Mouse (Mus musculus): ENCODE data around the gene Sirpa. TPM values are rescaled to one million over a fixed set of nuclear protein-coding genes. Genes with fewer than 3 reads are reported as not detected.

Gene Sirpa
- total and polyA plus RNA-seq, 3 experiments, result not detected

- H3K4me1 ChIP-seq (ENCODE audit: control insufficient read depth in 1 of 2, insufficient read depth in 2 of 2, low read length in 2 of 2), result no peaks in the 10 kb centered on the region
- no peak overlapping the region for H3K9ac ChIP-seq (ENCODE audit: control insufficient read depth, low read depth, low read length, poor library complexity, severe bottlenecking)
Observed at GRCm38 (mm10) chr2:129591897-129592296, 738 bp upstream of the Sirpa start.

GRCm38 (mm10) chr2:129593141-129593875, 673 bp downstream of the Sirpa start:
- Histone ChIP-seq H3K9ac (ENCODE audit: control insufficient read depth, low read depth, low read length, poor library complexity, severe bottlenecking) (no peak overlapping the region), H3K4me1 (ENCODE audit: control insufficient read depth in 1 of 2, insufficient read depth in 2 of 2, low read length in 2 of 2) (no peaks in the 10 kb centered on the region), H3K27ac (ENCODE audit: control insufficient read depth, low read depth, low read length) (no peak overlapping the region), H3K79me2 (ENCODE audit: control insufficient read depth, insufficient read depth, low read length, poor library complexity) (no peaks in the 10 kb centered on the region), H3K4me3 (ENCODE audit: control insufficient read depth in 1 of 2, insufficient read depth in 1 of 2, low read depth in 2 of 2, low read length in 2 of 2) (no peak overlapping the region), H3K9me3 (replicated peaks; ENCODE audit: insufficient read depth, low read length) (no peaks in the 10 kb centered on the region), H3K27me3 (ENCODE audit: control insufficient read depth in 1 of 2, insufficient read depth in 2 of 2, low read length in 2 of 2) (peaks cover 0 to 3% of the 10 kb centered on the region in 2 experiments; a peak in 1 of 4 replicates), H3K36me3 (ENCODE audit: control insufficient read depth in 1 of 2, insufficient read depth in 2 of 2, low read length in 2 of 2) (no peaks in the 10 kb centered on the region)
- no peak for TF ChIP-seq UBTF (IDR thresholded peaks at IDR 0.05; ENCODE audit: borderline replicate concordance, insufficient read depth, low read depth, low read length)
- no peak for TF ChIP-seq MAX (IDR thresholded peaks at IDR 0.05; ENCODE audit: low read length)
- no peak for TF ChIP-seq TBP (IDR thresholded peaks at IDR 0.05; ENCODE audit: low read depth, low read length)
- TF ChIP-seq RCOR1 (IDR thresholded peaks at IDR 0.05; ENCODE audit: low read depth, low read length), result no peak
- TF ChIP-seq CTCF (IDR thresholded peaks at IDR 0.05 in 2 of 3, conservative IDR thresholded peaks at IDR 0.05 in 1 of 3; ENCODE audit: control insufficient read depth in 1 of 3, insufficient read depth in 1 of 3, low read depth in 2 of 3, low read length in 3 of 3, poor library complexity in 1 of 3, severe bottlenecking in 1 of 3), result no peak
- TF ChIP-seq MXI1 (IDR thresholded peaks at IDR 0.05; ENCODE audit: low read depth, low read length), result no peak
- TF ChIP-seq POLR2AphosphoS5 (IDR thresholded peaks at IDR 0.05; ENCODE audit: borderline replicate concordance, low read depth, low read length), result no peak
- TF ChIP-seq MAFK (IDR thresholded peaks at IDR 0.05; ENCODE audit: borderline replicate concordance, low read depth, low read length), result no peak
- TF ChIP-seq SMC3 (IDR thresholded peaks at IDR 0.05; ENCODE audit: low read depth, low read length), result no peak
- no peak for DNase-seq (ENCODE audit: low read depth, low spot score)

More at GRCm38 (mm10) chr2:129591897-129592296, 738 bp upstream of the Sirpa start:
- H3K79me2 ChIP-seq (ENCODE audit: control insufficient read depth, insufficient read depth, low read length, poor library complexity), result no peaks in the 10 kb centered on the region
- H3K27me3 ChIP-seq (ENCODE audit: control insufficient read depth in 1 of 2, insufficient read depth in 2 of 2, low read length in 2 of 2), result peaks cover 0 to 3% of the 10 kb centered on the region in 2 experiments; a peak in 1 of 4 replicates
- no peak overlapping the region for H3K4me3 ChIP-seq (ENCODE audit: control insufficient read depth in 1 of 2, insufficient read depth in 1 of 2, low read depth in 2 of 2, low read length in 2 of 2)
- H3K27ac ChIP-seq (ENCODE audit: control insufficient read depth, low read depth, low read length), result no peak overlapping the region
- H3K9me3 ChIP-seq (replicated peaks; ENCODE audit: insufficient read depth, low read length), result no peaks in the 10 kb centered on the region
- DNase-seq (ENCODE audit: low read depth, low spot score), result no peak
- no peaks in the 10 kb centered on the region for H3K36me3 ChIP-seq (ENCODE audit: control insufficient read depth in 1 of 2, insufficient read depth in 2 of 2, low read length in 2 of 2)
- no peak for TF ChIP-seq USF1 (IDR thresholded peaks at IDR 0.05; ENCODE audit: low read depth, low read length)

- peaks cover 0 to 3% of the 10 kb centered on the region in 2 experiments; a peak in 1 of 4 replicates for H3K27me3 ChIP-seq (ENCODE audit: control insufficient read depth in 1 of 2, insufficient read depth in 2 of 2, low read length in 2 of 2)
- no peaks in the 10 kb centered on the region for H3K9me3 ChIP-seq (replicated peaks; ENCODE audit: insufficient read depth, low read length)
- no peaks in the 10 kb centered on the region for H3K4me1 ChIP-seq (ENCODE audit: control insufficient read depth in 1 of 2, insufficient read depth in 2 of 2, low read length in 2 of 2)
- no peak overlapping the region for H3K4me3 ChIP-seq (ENCODE audit: control insufficient read depth in 1 of 2, insufficient read depth in 1 of 2, low read depth in 2 of 2, low read length in 2 of 2)
- H3K9ac ChIP-seq (ENCODE audit: control insufficient read depth, low read depth, low read length, poor library complexity, severe bottlenecking), result no peak overlapping the region
- H3K79me2 ChIP-seq (ENCODE audit: control insufficient read depth, insufficient read depth, low read length, poor library complexity), result no peaks in the 10 kb centered on the region
- no peaks in the 10 kb centered on the region for H3K36me3 ChIP-seq (ENCODE audit: control insufficient read depth in 1 of 2, insufficient read depth in 2 of 2, low read length in 2 of 2)
- no peak for TF ChIP-seq MYB (IDR thresholded peaks at IDR 0.05; ENCODE audit: low read depth, low read length)
- TF ChIP-seq RAD21 (IDR thresholded peaks at IDR 0.05; ENCODE audit: low read depth, low read length), result no peak
- TF ChIP-seq CHD2 (IDR thresholded peaks at IDR 0.05; ENCODE audit: low read length), result no peak
- TF ChIP-seq MYC (IDR thresholded peaks at IDR 0.05; ENCODE audit: low read depth, low read length), result no peak
- TF ChIP-seq ZMIZ1 (IDR thresholded peaks at IDR 0.05; ENCODE audit: low read depth, low read length), result no peak
- TF ChIP-seq MEF2A (IDR thresholded peaks at IDR 0.05; ENCODE audit: extremely low read depth, insufficient replicate concordance, low read depth, low read length, poor library complexity, severe bottlenecking), result no peak
- no peak for TF ChIP-seq SIN3A (IDR thresholded peaks at IDR 0.05; ENCODE audit: low read length)
- TF ChIP-seq E2F4 (IDR thresholded peaks at IDR 0.05; ENCODE audit: borderline replicate concordance, low read depth, low read length), result no peak
- no peak for TF ChIP-seq USF1 (IDR thresholded peaks at IDR 0.05; ENCODE audit: low read depth, low read length)
- TF ChIP-seq CTCF (IDR thresholded peaks at IDR 0.05 in 2 of 3, conservative IDR thresholded peaks at IDR 0.05 in 1 of 3; ENCODE audit: control insufficient read depth in 1 of 3, insufficient read depth in 1 of 3, low read depth in 2 of 3, low read length in 3 of 3, poor library complexity in 1 of 3, severe bottlenecking in 1 of 3), result no peak
- TF ChIP-seq MAZ (IDR thresholded peaks at IDR 0.05; ENCODE audit: low read depth, low read length), result no peak
- no peak for TF ChIP-seq POLR2AphosphoS2 (IDR thresholded peaks at IDR 0.05; ENCODE audit: low read length)
- no peak for TF ChIP-seq USF2 (IDR thresholded peaks at IDR 0.05; ENCODE audit: borderline replicate concordance in 1 of 2, insufficient read depth in 1 of 2, low read depth in 1 of 2, low read length in 2 of 2)
- TF ChIP-seq EP300 (IDR thresholded peaks at IDR 0.05; ENCODE audit: low read depth in 1 of 2, low read length in 2 of 2), result no peak
- no peak overlapping the region for H3K27ac ChIP-seq (ENCODE audit: control insufficient read depth, low read depth, low read length)
- DNase-seq (ENCODE audit: low read depth, low spot score), result no peak
Observed at GRCm38 (mm10) chr2:129593876-129594421, 1.3 kb downstream of the Sirpa start.
